Mouse (Mus musculus) liver, postnatal 0 days (tissue): Measurements from ENCODE around the gene Nfatc2. TPM values are rescaled to one million over a fixed set of nuclear protein-coding genes. Genes with fewer than 3 reads are reported as not detected.

ENCODE experiments used
- ATAC-seq: fragments of 200-750 bp; cut with Nextera tagmentation; 2 replicates; pipeline ENCODE4 v1.8.0; 2017; ENCODE audit warnings: mild to moderate bottlenecking, moderate library complexity
- DNase-seq: peaks from one replicate; pipeline ENCODE4 v3.0.0-alpha.2; 2016
- H3K27ac ChIP-seq: fragments of 300-500 bp; sonication (generic); 2 replicates; pipeline ENCODE4 v1.5.1; 2014; ENCODE audit warnings: antibody characterized with exemption, moderate library complexity, mild to moderate bottlenecking, low read depth
- H3K27me3 ChIP-seq: fragments of 300-500 bp; sonication (generic); 2 replicates; pipeline ENCODE4 v1.6.1; 2014; ENCODE audit warnings: low read length, control low read depth, mixed read lengths; ENCODE audit not compliant: insufficient read depth
- H3K36me3 ChIP-seq: fragments of 300-500 bp; sonication (generic); replicated peaks from 2 replicates; pipeline ENCODE4 v1.6.1; 2014; ENCODE audit warnings: mild to moderate bottlenecking, control low read depth, low read length, moderate library complexity, mixed read lengths; ENCODE audit not compliant: insufficient read depth
- H3K4me1 ChIP-seq: fragments of 300-500 bp; sonication (generic); 2 replicates; pipeline ENCODE4 v1.6.1; 2014; ENCODE audit warnings: antibody characterized with exemption, mild to moderate bottlenecking, control low read depth; ENCODE audit not compliant: insufficient read depth
- H3K4me2 ChIP-seq: fragments of 300-500 bp; sonication (generic); 2 replicates; pipeline ENCODE4 v1.6.1; 2014; ENCODE audit warnings: low read depth, mild to moderate bottlenecking, low read length, moderate library complexity, mixed read lengths
- H3K4me3 ChIP-seq: fragments of 300-500 bp; sonication (generic); 2 replicates; pipeline ENCODE4 v1.5.1; 2014; ENCODE audit warnings: low read depth, low read length
- H3K9ac ChIP-seq: fragments of 300-500 bp; sonication (generic); replicated peaks from 2 replicates; pipeline ENCODE4 v1.6.1; 2014; ENCODE audit warnings: mild to moderate bottlenecking, moderate library complexity
- H3K9me3 ChIP-seq: fragments of 300-500 bp; sonication (generic); 2 replicates; pipeline ENCODE4 v1.6.1; 2016; ENCODE audit warnings: mild to moderate bottlenecking, control low read depth, low read length, mixed read lengths
- CTCF ChIP-seq: sonication (generic); IDR thresholded peaks from 2 replicates; pipeline ENCODE4 v1.5.1; 2016; ENCODE audit warnings: antibody characterized with exemption, low read depth
- EP300 ChIP-seq: IDR thresholded peaks from 2 replicates; pipeline ENCODE4 v1.6.1; 2016; ENCODE audit warnings: antibody characterized with exemption, low read depth, mild to moderate bottlenecking
- WGBS: fragments of 180-500 bp; shearing (Covaris S2); extraction: QIAGEN DNeasy Blood & Tissue Kit; methylation state at CpG from one replicate; pipeline ENCODE4 v1.1.7; 2014; ENCODE audit not compliant: insufficient replicate concordance; 5-methylcytosine and 5-hydroxymethylcytosine counted together
- polyA plus RNA-seq: library from polyadenylated mRNA; unstranded; fragments of >200 nt; fragmentation: Nextera tagmentation; extraction: Ambion mirVana; gene quantifications from 2 replicates; pipeline ENCODE4 v1.2.1, GENCODE M21; 2015

The Nfatc2 gene
- polyA plus RNA-seq, 1 experiment from 2014 or later, result 0.18 TPM

GRCm38 (mm10) chr2:168577381-168577780 is 24.1 kb downstream of the Nfatc2 start:
- 73% methylated on average over 7 of the region's 7 CpGs for WGBS
- DNase-seq (no peak), ATAC-seq (no peak)
- Histone ChIP-seq H3K4me2 (no peak overlapping the region), H3K4me1 (0 out of 2 replicates have a peak, but pooled peaks cover 2% of the 10 kb centered on the region), H3K9me3 (no peaks in the 10 kb centered on the region), H3K27ac (no peak overlapping the region), H3K27me3 (no peaks in the 10 kb centered on the region), H3K36me3 (no peaks in the 10 kb centered on the region), H3K9ac (no peak overlapping the region), H3K4me3 (no peak overlapping the region)
- TF ChIP-seq EP300, result no peak
- TF ChIP-seq CTCF, result no peak

- Histone ChIP-seq H3K36me3 (no peaks in the 10 kb centered on the region), H3K4me2 (no peak overlapping the region), H3K4me1 (0 out of 2 replicates have a peak, but pooled peaks cover 2% of the 10 kb centered on the region), H3K27me3 (no peaks in the 10 kb centered on the region), H3K4me3 (no peak overlapping the region), H3K9ac (no peak overlapping the region), H3K27ac (no peak overlapping the region), H3K9me3 (no peaks in the 10 kb centered on the region)
- TF ChIP-seq CTCF (no peak), EP300 (no peak)
- no peak for DNase-seq
- WGBS, result 64% methylated on average over 5 of the region's 5 CpGs
- ATAC-seq, result no peak
Measured at GRCm38 (mm10) chr2:168575834-168576233, 25.6 kb downstream of the Nfatc2 start.

GRCm38 (mm10) chr2:168574934-168575333 is 26.5 kb downstream of the Nfatc2 start:
- no peak for DNase-seq
- H3K4me2 ChIP-seq, result no peak overlapping the region
- no peaks in the 10 kb centered on the region for H3K9me3 ChIP-seq
- 0 out of 2 replicates have a peak, but pooled peaks cover 2% of the 10 kb centered on the region for H3K4me1 ChIP-seq
- H3K36me3 ChIP-seq, result no peaks in the 10 kb centered on the region
- H3K27ac ChIP-seq, result no peak overlapping the region
- 51% methylated on average over 10 of the region's 10 CpGs for WGBS
- no peaks in the 10 kb centered on the region for H3K27me3 ChIP-seq
- TF ChIP-seq EP300, result no peak
- no peak for TF ChIP-seq CTCF
- no peak for ATAC-seq
- no peak overlapping the region for H3K9ac ChIP-seq
- H3K4me3 ChIP-seq, result no peak overlapping the region

- 44% methylated on average over 3 of the region's 3 CpGs for WGBS
- DNase-seq, result no peak
- Histone ChIP-seq H3K36me3 (no peaks in the 10 kb centered on the region), H3K4me1 (0 out of 2 replicates have a peak, but pooled peaks cover 2% of the 10 kb centered on the region), H3K4me3 (no peak overlapping the region), H3K9me3 (no peaks in the 10 kb centered on the region), H3K4me2 (no peak overlapping the region), H3K27ac (no peak overlapping the region), H3K9ac (no peak overlapping the region), H3K27me3 (no peaks in the 10 kb centered on the region)
- no peak for ATAC-seq
- TF ChIP-seq EP300 (no peak), CTCF (no peak)
Measured at GRCm38 (mm10) chr2:168573866-168574265, 27.6 kb downstream of the Nfatc2 start.

GRCm38 (mm10) chr2:168571241-168571640 is 30.2 kb downstream of the Nfatc2 start:
- H3K27me3 ChIP-seq, result no peaks in the 10 kb centered on the region
- TF ChIP-seq CTCF (no peak), EP300 (no peak)
- H3K36me3 ChIP-seq, result no peaks in the 10 kb centered on the region
- H3K4me3 ChIP-seq, result no peak overlapping the region
- H3K4me2 ChIP-seq, result no peak overlapping the region
- no peak overlapping the region for H3K27ac ChIP-seq
- H3K9me3 ChIP-seq, result no peaks in the 10 kb centered on the region
- no peak overlapping the region for H3K9ac ChIP-seq
- DNase-seq, result no peak
- 93% methylated on average over 32 of the region's 32 CpGs for WGBS
- 0 out of 2 replicates have a peak, but pooled peaks cover 2% of the 10 kb centered on the region for H3K4me1 ChIP-seq
- no peak for ATAC-seq

- H3K36me3 ChIP-seq, result no peaks in the 10 kb centered on the region
- no peaks in the 10 kb centered on the region for H3K4me1 ChIP-seq
- no peaks in the 10 kb centered on the region for H3K9me3 ChIP-seq
- 0 out of 2 replicates have a peak, but pooled peaks cover 12% of the 10 kb centered on the region for H3K27me3 ChIP-seq
- TF ChIP-seq EP300, result no peak
- H3K27ac ChIP-seq, result no peak overlapping the region
- no peak overlapping the region for H3K9ac ChIP-seq
- no peak overlapping the region for H3K4me2 ChIP-seq
- ATAC-seq (no peak), DNase-seq (no peak)
- WGBS, result 72% methylated on average over 19 of the region's 19 CpGs
- H3K4me3 ChIP-seq, result no peak overlapping the region
Measured at GRCm38 (mm10) chr2:168565538-168566253, 35.8 kb downstream of the Nfatc2 start.
